ENCODE assay signal across 20 mouse cellular contexts in genomic region chr2:156263204-156263893, GRCm38 (mm10). TPM values are rescaled to one million over a fixed set of nuclear protein-coding genes. Genes with fewer than 3 reads are reported as not detected.
DNase-seq lines count a peak whose midpoint lies in the region; ATAC-seq and TF ChIP-seq lines count a peak whose summit lies in the region.
"Had no signal": no experiment of that assay in that cellular context is flagged by ENCODE, and none has a peak within 500 bp of the region (broad histone marks: within the 10 kb centered on the region; RNA-seq: fewer than 3 reads in every experiment).

No protein-coding gene starts in this region.

- H3K27me3 ChIP-seq in megakaryocyte, embryonic 14.5 days (replicated peaks), result no peaks in the 10 kb centered on the region
- no peaks in the 10 kb centered on the region for H3K27me3 ChIP-seq in intestine, postnatal 0 days (replicated peaks; ENCODE audit: control insufficient read depth, insufficient read depth, low read length)
- H3K27me3 ChIP-seq: forebrain, embryonic 12.5 days; hindbrain, embryonic 12.5 days had no signal

- H3K9ac ChIP-seq in intestine, postnatal 0 days (ENCODE audit: low read depth, low read length), result no peak overlapping the region
- H3K9ac ChIP-seq: forebrain, embryonic 12.5 days; hindbrain, embryonic 12.5 days had no signal

- peaks cover 65% of the 10 kb centered on the region for H3K36me3 ChIP-seq in megakaryocyte, embryonic 14.5 days (replicated peaks; ENCODE audit: low read length)
- H3K36me3 ChIP-seq in intestine, postnatal 0 days (ENCODE audit: control insufficient read depth, insufficient read depth), result peaks cover 22% of the 10 kb centered on the region

- no peak for TF ChIP-seq CTCF in intestine, postnatal 0 days (IDR thresholded peaks at IDR 0.05; ENCODE audit: low read depth)

- no peaks in the 10 kb centered on the region for H3K9me3 ChIP-seq in megakaryocyte, embryonic 14.5 days
- H3K9me3 ChIP-seq in intestine, postnatal 0 days (ENCODE audit: control insufficient read depth), result no peaks in the 10 kb centered on the region
- H3K9me3 ChIP-seq: forebrain, embryonic 12.5 days; heart, embryonic 10.5 days; hindbrain, embryonic 12.5 days had no signal

- H3K4me2 ChIP-seq in intestine, postnatal 0 days (replicated peaks; ENCODE audit: low read depth), result no peak overlapping the region
- H3K4me2 ChIP-seq: forebrain, embryonic 12.5 days; hindbrain, embryonic 12.5 days had no signal

- no peak overlapping the region for H3K27ac ChIP-seq in intestine, postnatal 0 days (ENCODE audit: low read depth, low read length)
- H3K27ac ChIP-seq: forebrain, embryonic 12.5 days; heart, embryonic 10.5 days; hindbrain, embryonic 12.5 days had no signal

- no peak for ATAC-seq in megakaryocyte, adult 5-6 weeks (ENCODE audit: poor library complexity, severe bottlenecking)
- peak; percentile 55 for ATAC-seq in inflammation-experienced regulatory T-cells, adult 6 months
- no peak for ATAC-seq in intestine, postnatal 0 days
- ATAC-seq: forebrain, embryonic 16.5 days; hindbrain, embryonic 16.5 days had no signal

- WGBS in intestine, postnatal 0 days, result 82% methylated on average over 4 of the region's 4 CpGs

- H3K4me3 ChIP-seq in megakaryocyte, embryonic 14.5 days (replicated peaks), result peak overlapping the region; percentile 50
- no peak overlapping the region for H3K4me3 ChIP-seq in intestine, postnatal 0 days (ENCODE audit: low read depth, low read length)
- H3K4me3 ChIP-seq: forebrain, embryonic 12.5 days; heart, embryonic 10.5 days; hindbrain, embryonic 12.5 days had no signal

- H3K4me1 ChIP-seq in megakaryocyte, embryonic 14.5 days, result peaks cover 87% of the 10 kb centered on the region
- no peaks in the 10 kb centered on the region for H3K4me1 ChIP-seq in intestine, postnatal 0 days (replicated peaks; ENCODE audit: control insufficient read depth, insufficient read depth, low read length)
- H3K4me1 ChIP-seq: forebrain, embryonic 12.5 days; hindbrain, embryonic 12.5 days had no signal

- DNase-seq in NIH3T3 (ENCODE audit: low read depth), result peak; percentile 68
- DNase-seq in urinary bladder, postnatal 4 days (ENCODE audit: low spot score in 2 of 2), result no peak
- DNase-seq in layer of hippocampus, adult 8-10 months (ENCODE audit: low spot score in 2 of 2), result no peak
- DNase-seq: adrenal gland, postnatal 14 days; cerebellum, adult 18-20 months; cerebellum, adult 9-11 months; cerebellum, postnatal 36 days; gastrocnemius, postnatal 10 days; heart, adult 18-20 months; heart, postnatal 10 days; heart, postnatal 4 days had no signal

RNA-seq across cellular contexts. Expression of gene Cnbd2, which starts 48.8 kb away (rescaled TPM):
- polyA plus RNA-seq in megakaryocyte, embryonic 14.5 days (2012; ENCODE audit: insufficient read depth, low replicate concordance), result 0.74 TPM in 1 of 2 replicates, not detected in the other
- 3.6 and 6.2 TPM in 2 replicates for total RNA-seq in megakaryocyte, adult 5-6 weeks (2015)
- total RNA-seq in megakaryocyte, adult 5-6 weeks (2017), result 16.2 and 24.5 TPM in 2 replicates
- 1 to 10 TPM; 5.3 to 7.5 (median 5.8) TPM for polyA plus RNA-seq in inflammation-experienced regulatory T-cells, adult 6 months (2017; shearing (Covaris generic))
- polyA plus RNA-seq in intestine, postnatal 0 days (2015; fragmentation: Nextera tagmentation; extraction: Ambion mirVana), result 9.4 and 9.6 TPM in 2 replicates
- 1 to 10 TPM; 4.8 to 7.1 (median 6.8) TPM for total RNA-seq in layer of hippocampus, adult 8-10 months (2022)

RNA-seq across cellular contexts. Expression of gene Scand1, which starts 49.2 kb away (rescaled TPM):
- polyA plus RNA-seq in megakaryocyte, embryonic 14.5 days (2012; ENCODE audit: insufficient read depth, low replicate concordance), result 797 and 1,035 TPM in 2 replicates
- 5.8 and 11.9 TPM in 2 replicates for total RNA-seq in megakaryocyte, adult 5-6 weeks (2015)
- total RNA-seq in megakaryocyte, adult 5-6 weeks (2017), result 8.7 and 11.8 TPM in 2 replicates
- polyA plus RNA-seq in inflammation-experienced regulatory T-cells, adult 6 months (2017; shearing (Covaris generic)), result 1 to 10 TPM in 2 of 3 experiments, not detected in 1; 2.8 to 5.1 TPM
- polyA plus RNA-seq in intestine, postnatal 0 days (2015; fragmentation: Nextera tagmentation; extraction: Ambion mirVana), result 187 and 200 TPM in 2 replicates
- total RNA-seq in layer of hippocampus, adult 8-10 months (2022), result 10 to 100 TPM; 59.9 to 80.3 (median 72.3) TPM

Comparison
In these comparisons a context has a peak if more than half of its experiments do, and no peak if none do; other contexts are left out.
1. RNA of gene Scand1, which starts 49.2 kb away (polyA plus RNA-seq): 797 to 1,035 TPM in megakaryocyte, embryonic 14.5 days and 187 to 200 TPM in intestine, postnatal 0 days; 2.8 to 5.1 TPM in inflammation-experienced regulatory T-cells, adult 6 months; every median in the first group is over 10 times any median in the second.